Mouse (Mus musculus) bone marrow, adult 2 months (tissue): Measurements from ENCODE around the gene Smtnl1.

Experiments
- CTCF ChIP-seq: fragments of 200-500 bp; IDR thresholded peaks from 2 replicates; pipeline ENCODE4 v1.5.1; 2011; ENCODE audit warnings: low read length, control low read depth; ENCODE audit not compliant: control insufficient read depth, insufficient read depth
- POLR2A ChIP-seq: fragments of 200-500 bp; IDR thresholded peaks from 2 replicates; pipeline ENCODE4 v1.6.1; 2011; ENCODE audit warnings: low read depth, mild to moderate bottlenecking, control low read depth, low read length, borderline replicate concordance; ENCODE audit not compliant: control insufficient read depth

- TF ChIP-seq POLR2A (no peak), CTCF (peak; percentile 92)
These were observed 46.1 kb upstream of the Smtnl1 start for GRCm38 (mm10) chr2:84868521-84868943.
